Mouse (Mus musculus) lung, embryonic 14.5 days (tissue): ENCODE results near the gene Mettl21a. TPM values are rescaled to one million over a fixed set of nuclear protein-coding genes. Genes with fewer than 3 reads are reported as not detected.

Experiments
- ATAC-seq: fragments of 200-750 bp; cut with Nextera tagmentation; 2 replicates; pipeline ENCODE4 v1.8.0; 2017; ENCODE audit warnings: mild to moderate bottlenecking, moderate TSS enrichment, moderate library complexity; ENCODE audit not compliant: insufficient read depth
- DNase-seq: peaks from one replicate; pipeline ENCODE4 v3.0.0-alpha.2; 2015
- H3K27ac ChIP-seq: fragments of 300-500 bp; sonication (generic); 2 replicates; pipeline ENCODE4 v1.5.1; 2014; ENCODE audit warnings: low read depth, mild to moderate bottlenecking, moderate library complexity
- H3K27me3 ChIP-seq: fragments of 300-500 bp; sonication (generic); 2 replicates; pipeline ENCODE4 v1.6.1; 2014; ENCODE audit warnings: low read length, control low read depth; ENCODE audit not compliant: insufficient read depth
- H3K36me3 ChIP-seq: fragments of 300-500 bp; sonication (generic); 2 replicates; pipeline ENCODE4 v1.6.1; 2014; ENCODE audit warnings: control low read depth; ENCODE audit not compliant: insufficient read depth
- H3K4me1 ChIP-seq: fragments of 300-500 bp; sonication (generic); 2 replicates; pipeline ENCODE4 v1.6.1; 2014; ENCODE audit warnings: antibody characterized with exemption, control low read depth; ENCODE audit not compliant: insufficient read depth
- H3K4me2 ChIP-seq: fragments of 300-500 bp; sonication (generic); 2 replicates; pipeline ENCODE4 v1.6.1; 2014; ENCODE audit warnings: mild to moderate bottlenecking
- H3K4me3 ChIP-seq: fragments of 300-500 bp; sonication (generic); 2 replicates; pipeline ENCODE4 v1.5.1; 2014; ENCODE audit warnings: low read depth, low read length
- H3K9ac ChIP-seq: fragments of 300-500 bp; sonication (generic); 2 replicates; pipeline ENCODE4 v1.6.1; 2014
- H3K9me3 ChIP-seq: fragments of 300-500 bp; sonication (generic); 2 replicates; pipeline ENCODE4 v1.6.1; 2016; ENCODE audit warnings: low read depth, low read length, control low read depth
- CTCF ChIP-seq: IDR thresholded peaks from 2 replicates; pipeline ENCODE4 v1.5.1; 2016; ENCODE audit warnings: antibody characterized with exemption, low read depth
- WGBS: fragments of 180-500 bp; shearing (Covaris S2); extraction: QIAGEN DNeasy Blood & Tissue Kit; methylation state at CpG from one replicate; pipeline ENCODE4 v1.1.7; 2014; 5-methylcytosine and 5-hydroxymethylcytosine counted together
- polyA plus RNA-seq: library from polyadenylated mRNA; unstranded; fragments of >200 nt; fragmentation: Nextera tagmentation; extraction: Ambion mirVana; gene quantifications from 2 replicates; pipeline ENCODE4 v1.2.1, GENCODE M21; 2014

Mettl21a gene
- polyA plus RNA-seq, 1 experiment from 2014 or later, result 17.8 TPM

- ATAC-seq (no peak), DNase-seq (no peak)
- no peak overlapping the region for H3K4me2 ChIP-seq
- H3K4me1 ChIP-seq, result no peaks in the 10 kb centered on the region
- H3K27me3 ChIP-seq, result no peaks in the 10 kb centered on the region
- H3K9ac ChIP-seq, result no peak overlapping the region
- H3K9me3 ChIP-seq, result no peaks in the 10 kb centered on the region
- TF ChIP-seq CTCF, result no peak
- no peak overlapping the region for H3K4me3 ChIP-seq
- WGBS, result 91% methylated on average over 6 of the region's 6 CpGs
- H3K27ac ChIP-seq, result no peak overlapping the region
- no peaks in the 10 kb centered on the region for H3K36me3 ChIP-seq
Observed at GRCm38 (mm10) chr1:64641069-64641468, 24.0 kb upstream of the Mettl21a start.

DNA sequence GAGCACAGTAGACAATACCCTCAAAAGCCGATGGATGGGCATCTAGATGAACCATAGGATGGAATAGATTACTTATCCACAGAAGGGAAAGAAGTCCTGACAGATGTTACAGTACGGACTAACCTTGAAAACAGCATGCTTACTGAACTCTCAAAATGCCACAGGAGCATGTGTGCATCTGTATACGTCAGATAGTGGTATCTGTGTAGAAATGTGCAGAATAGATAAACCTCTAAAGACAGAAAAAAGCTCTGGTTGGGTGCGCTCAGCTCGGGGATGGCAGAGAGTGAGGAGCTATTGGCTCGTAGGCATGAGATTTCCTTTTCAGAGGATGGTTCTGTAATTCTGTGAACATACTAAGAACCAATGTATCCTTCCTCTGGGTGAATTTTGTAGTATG, 22.2 kb upstream of the Mettl21a start:
- Histone ChIP-seq H3K4me3 (no peak overlapping the region), H3K9me3 (no peaks in the 10 kb centered on the region), H3K4me2 (no peak overlapping the region), H3K9ac (no peak overlapping the region), H3K4me1 (no peaks in the 10 kb centered on the region), H3K27ac (no peak overlapping the region), H3K36me3 (no peaks in the 10 kb centered on the region), H3K27me3 (no peaks in the 10 kb centered on the region)
- TF ChIP-seq CTCF, result no peak
- ATAC-seq (no peak), DNase-seq (no peak)
- 81% methylated on average over 6 of the region's 6 CpGs for WGBS

GRCm38 (mm10) chr1:64635624-64636023, 18.6 kb upstream of the Mettl21a start:
- H3K4me2 ChIP-seq, result no peak overlapping the region
- H3K9ac ChIP-seq, result no peak overlapping the region
- no peak overlapping the region for H3K4me3 ChIP-seq
- H3K27me3 ChIP-seq, result no peaks in the 10 kb centered on the region
- DNase-seq (no peak), ATAC-seq (no peak)
- H3K4me1 ChIP-seq, result no peaks in the 10 kb centered on the region
- no peaks in the 10 kb centered on the region for H3K36me3 ChIP-seq
- no peak for TF ChIP-seq CTCF
- no peaks in the 10 kb centered on the region for H3K9me3 ChIP-seq
- WGBS, result 48% methylated on average over 2 of the region's 2 CpGs
- no peak overlapping the region for H3K27ac ChIP-seq

- H3K27me3 ChIP-seq, result no peaks in the 10 kb centered on the region
- no peak overlapping the region for H3K4me2 ChIP-seq
- no peak overlapping the region for H3K4me3 ChIP-seq
- DNase-seq (no peak), ATAC-seq (no peak)
- H3K9ac ChIP-seq, result no peak overlapping the region
- TF ChIP-seq CTCF, result no peak
- no peak overlapping the region for H3K27ac ChIP-seq
- WGBS, result 74% methylated on average over 3 of the region's 3 CpGs
- no peaks in the 10 kb centered on the region for H3K36me3 ChIP-seq
- H3K9me3 ChIP-seq, result no peaks in the 10 kb centered on the region
- no peaks in the 10 kb centered on the region for H3K4me1 ChIP-seq
Observed at GRCm38 (mm10) chr1:64633237-64633636, 16.2 kb upstream of the Mettl21a start.

GRCm38 (mm10) chr1:64631526-64631925, 14.5 kb upstream of the Mettl21a start:
- Histone ChIP-seq H3K4me3 (no peak overlapping the region), H3K36me3 (no peaks in the 10 kb centered on the region), H3K9ac (no peak overlapping the region), H3K27ac (no peak overlapping the region), H3K4me1 (no peaks in the 10 kb centered on the region), H3K27me3 (no peaks in the 10 kb centered on the region), H3K9me3 (no peaks in the 10 kb centered on the region), H3K4me2 (no peak overlapping the region)
- DNase-seq (no peak), ATAC-seq (no peak)
- no peak for TF ChIP-seq CTCF
- WGBS, result 67% methylated on average over 5 of the region's 5 CpGs

DNA sequence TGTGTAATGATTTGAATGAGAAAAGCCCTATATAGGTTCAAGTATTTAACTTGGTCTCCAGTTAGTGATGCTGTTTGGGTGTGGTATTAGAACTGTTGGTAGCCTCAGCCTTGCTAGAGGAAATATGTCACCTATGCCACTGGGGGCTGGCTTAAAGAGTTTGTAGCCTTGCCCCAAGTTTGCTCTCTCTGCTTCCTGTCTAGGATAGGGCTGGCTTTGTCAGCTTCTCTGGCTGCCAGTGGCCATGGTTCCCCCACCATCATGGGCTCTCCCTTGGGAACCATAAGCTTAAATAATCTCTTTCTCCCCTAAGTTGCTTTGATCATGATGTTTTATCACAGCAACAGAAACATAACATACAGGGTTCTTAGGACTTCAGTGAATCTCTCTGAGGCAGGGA, 8.2 kb upstream of the Mettl21a start:
- H3K27me3 ChIP-seq, result no peaks in the 10 kb centered on the region
- H3K36me3 ChIP-seq, result no peaks in the 10 kb centered on the region
- H3K9ac ChIP-seq, result no peak overlapping the region
- no peak for TF ChIP-seq CTCF
- H3K4me2 ChIP-seq, result no peak overlapping the region
- H3K9me3 ChIP-seq, result no peaks in the 10 kb centered on the region
- H3K27ac ChIP-seq, result no peak overlapping the region
- no peak overlapping the region for H3K4me3 ChIP-seq
- ATAC-seq (no peak), DNase-seq (no peak)
- no peaks in the 10 kb centered on the region for H3K4me1 ChIP-seq

GRCm38 (mm10) chr1:64623558-64624435, 6.8 kb upstream of the Mettl21a start:
- DNase-seq, result no peak

More at GRCm38 (mm10) chr1:64623558-64624435, 6.8 kb upstream of the Mettl21a start:
- no peak for ATAC-seq
- Histone ChIP-seq H3K4me3 (no peak overlapping the region), H3K4me1 (no peaks in the 10 kb centered on the region), H3K27me3 (no peaks in the 10 kb centered on the region), H3K36me3 (no peaks in the 10 kb centered on the region), H3K9ac (no peak overlapping the region), H3K9me3 (no peaks in the 10 kb centered on the region), H3K27ac (no peak overlapping the region), H3K4me2 (no peak overlapping the region)
- WGBS, result 54% methylated on average over 12 of the region's 12 CpGs
- TF ChIP-seq CTCF, result no peak
